Mouse (Mus musculus): ENCODE measurements around the gene Ptprcap. TPM values are rescaled to one million over a fixed set of nuclear protein-coding genes. Genes with fewer than 3 reads are reported as not detected.

The Ptprcap gene
- total RNA-seq, 2 experiments from 2014 or later, result 1.6 to 2.5 TPM

DNA sequence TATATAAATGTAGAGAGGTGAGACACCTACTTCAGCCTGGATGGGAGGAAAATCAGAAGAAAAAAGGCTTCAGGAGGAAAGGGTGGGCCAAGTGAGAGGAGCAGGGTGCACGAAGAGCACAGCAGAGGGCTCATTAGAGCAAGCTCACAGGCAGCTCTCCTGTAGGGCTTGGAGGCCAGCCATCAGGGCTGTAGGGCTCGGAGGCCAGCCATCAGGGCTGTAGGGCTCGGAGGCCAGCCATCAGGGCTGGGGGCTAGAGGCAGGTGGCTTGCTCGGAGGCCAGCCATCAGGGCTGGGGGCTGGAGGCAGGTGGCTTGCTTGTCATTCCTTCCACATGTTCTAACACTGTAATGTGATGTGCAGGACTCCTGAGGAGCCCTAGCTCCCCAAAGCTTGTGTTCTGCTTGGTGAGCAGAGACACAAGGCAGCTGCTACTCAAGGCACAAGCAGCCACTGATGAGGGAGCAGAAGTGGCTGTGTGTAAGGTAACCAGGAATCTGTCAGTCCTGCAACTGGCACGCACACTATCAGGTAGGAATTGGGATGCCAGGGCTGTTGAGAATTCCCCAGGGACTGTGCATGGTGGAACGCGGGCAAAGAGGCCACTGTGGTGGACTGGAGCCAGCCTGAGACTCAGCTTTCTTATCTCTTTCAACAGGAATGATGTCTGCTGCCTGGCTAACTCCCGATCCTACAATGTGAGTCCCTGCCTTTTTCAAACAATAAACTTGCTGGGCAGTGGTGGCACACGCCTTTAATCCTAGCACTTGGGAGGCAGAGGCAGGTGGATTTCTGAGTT, 13.5 kb downstream of the Ptprcap start:
- no peak for DNase-seq (ENCODE audit: low spot score in 2 of 2)

DNA sequence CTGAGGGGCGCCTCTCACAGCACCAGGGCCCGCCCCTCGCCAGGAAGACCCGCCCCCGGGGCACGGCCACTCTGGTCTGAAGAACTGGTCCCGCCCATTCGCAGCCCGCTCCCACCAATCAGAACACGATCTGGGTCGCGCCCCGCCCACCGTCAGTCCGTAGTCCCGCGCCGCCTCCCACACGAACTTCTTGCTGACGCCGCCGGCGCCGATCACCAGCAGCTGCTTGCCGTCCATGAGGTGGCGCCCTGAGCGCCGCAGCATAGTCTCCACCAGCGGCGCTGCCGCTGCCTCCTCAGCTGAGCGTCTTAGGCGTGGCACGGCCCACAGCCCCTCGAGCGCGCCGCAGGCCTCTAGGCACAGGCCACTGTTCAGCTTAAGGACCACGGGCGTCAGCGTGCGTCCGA, 16.0 kb downstream of the Ptprcap start:
- DNase-seq (ENCODE audit: low spot score in 2 of 2), result peak; percentile 99

DNA sequence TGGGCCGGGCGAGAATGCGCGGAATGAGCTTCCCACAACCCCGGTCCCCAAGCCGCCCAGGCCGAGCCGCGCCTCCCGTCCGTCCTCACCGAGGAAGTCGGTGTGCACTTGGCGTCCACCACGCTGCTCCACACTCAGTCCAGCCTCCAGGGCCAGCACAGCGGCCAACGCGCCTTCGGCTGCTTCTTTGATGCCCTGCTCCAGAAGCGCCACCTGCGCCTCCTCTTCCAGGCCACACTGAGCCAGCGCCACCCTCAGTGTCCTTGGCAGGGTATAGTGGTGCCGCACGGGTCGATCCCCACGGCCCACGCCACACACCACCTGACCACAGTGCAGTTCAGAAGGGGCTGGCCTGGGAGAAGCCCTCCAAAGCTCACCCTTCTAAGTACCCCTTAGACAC, 16.4 kb downstream of the Ptprcap start:
- DNase-seq (ENCODE audit: low spot score in 2 of 2), result no peak

DNA sequence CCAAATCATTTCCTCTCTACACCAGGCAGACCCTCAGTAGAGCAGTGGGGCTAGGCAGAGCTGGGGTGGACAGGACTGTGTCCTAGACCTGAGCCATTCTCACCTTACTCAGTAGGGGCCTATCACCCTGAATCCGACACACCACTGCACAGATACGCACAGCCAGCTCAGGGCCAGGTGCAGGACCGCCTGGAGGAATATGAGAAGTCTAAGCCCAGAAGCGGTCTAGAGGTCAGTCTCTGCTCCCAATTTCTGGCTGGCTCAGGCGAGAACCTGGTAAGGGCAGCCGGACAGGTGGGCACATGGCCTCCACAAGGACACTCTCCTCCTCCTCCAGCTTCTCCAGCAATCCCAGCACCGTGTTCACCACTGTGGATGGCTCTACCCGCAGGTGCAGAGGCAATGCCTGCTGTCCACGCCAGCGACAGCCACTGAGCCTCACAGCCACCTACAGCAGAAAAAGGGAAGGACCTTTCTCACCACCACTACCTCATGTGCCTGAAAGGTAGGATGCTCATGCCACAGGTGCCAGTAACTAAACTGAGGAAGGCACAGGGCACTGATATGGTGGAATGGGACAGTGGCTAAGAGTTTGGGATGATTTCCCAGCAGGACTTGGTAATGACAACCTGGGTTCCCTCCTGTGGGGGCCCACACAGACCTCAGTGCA, 17.5 kb downstream of the Ptprcap start:
- DNase-seq (ENCODE audit: low spot score in 2 of 2), result no peak

DNA sequence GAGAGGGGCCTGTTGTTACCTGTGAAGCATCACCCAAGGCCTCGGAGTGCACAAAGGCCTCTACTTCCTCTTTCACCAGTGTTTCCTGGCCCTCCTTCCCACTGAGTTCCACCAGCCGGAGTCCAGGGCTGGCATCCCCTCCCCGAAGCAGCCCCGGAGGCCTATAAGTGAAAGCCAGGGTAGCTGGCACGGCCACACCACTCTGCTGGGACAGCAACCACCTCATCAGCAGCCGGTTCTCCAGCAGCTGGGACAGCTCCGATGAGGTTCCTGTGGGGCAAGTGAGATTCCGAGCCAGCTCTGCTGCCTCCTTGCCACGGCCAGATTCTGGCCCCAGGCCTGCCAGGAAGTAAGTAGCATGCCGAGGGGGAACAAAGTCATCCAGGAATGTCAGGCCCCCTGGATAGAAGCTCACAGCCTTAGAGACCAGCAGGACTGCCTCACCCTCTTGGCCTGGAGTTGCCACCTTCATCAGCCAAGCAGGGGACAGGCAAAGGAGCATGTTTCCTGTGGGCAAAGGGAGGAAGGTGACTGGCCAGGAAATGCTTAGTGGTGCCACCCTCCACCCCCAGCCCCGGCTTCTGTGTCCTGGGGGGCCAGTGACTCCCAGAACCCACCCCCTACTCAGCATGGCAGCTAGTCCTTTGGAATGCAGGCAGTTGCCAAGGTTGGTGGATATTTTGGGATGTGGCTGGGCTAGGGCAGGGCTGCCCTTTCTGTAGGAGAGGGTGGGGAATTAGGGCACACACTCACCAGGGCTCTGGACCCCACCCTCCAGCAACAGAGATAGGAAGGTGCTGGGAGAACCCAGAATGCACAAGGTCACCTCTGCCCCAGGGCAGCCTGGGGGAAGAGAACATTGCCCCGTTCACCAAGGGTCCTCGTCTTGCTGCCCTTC, 18.2 kb downstream of the Ptprcap start:
- no peak for DNase-seq (ENCODE audit: low spot score in 2 of 2)

DNA sequence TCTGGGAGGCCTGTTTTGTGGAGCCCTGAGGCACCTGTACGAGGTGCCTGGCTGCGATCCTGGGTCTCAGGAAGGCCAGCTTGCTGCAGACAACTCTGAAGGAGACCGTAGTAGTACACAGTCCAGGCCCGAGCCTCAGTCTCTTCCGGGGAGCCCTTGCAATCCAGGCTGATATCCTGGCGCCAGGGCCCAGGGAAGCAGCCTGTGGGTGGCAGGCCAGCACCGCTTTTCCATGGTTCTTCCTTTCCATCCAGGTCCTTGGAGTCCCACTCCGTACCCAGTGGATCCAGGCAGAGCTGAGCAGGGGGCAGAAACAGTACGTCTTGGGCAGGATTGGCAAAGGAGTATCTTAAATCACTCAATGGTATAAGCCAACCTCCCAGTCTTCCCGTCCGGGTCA, 19.5 kb downstream of the Ptprcap start:
- DNase-seq (ENCODE audit: low spot score in 2 of 2), result no peak

DNA sequence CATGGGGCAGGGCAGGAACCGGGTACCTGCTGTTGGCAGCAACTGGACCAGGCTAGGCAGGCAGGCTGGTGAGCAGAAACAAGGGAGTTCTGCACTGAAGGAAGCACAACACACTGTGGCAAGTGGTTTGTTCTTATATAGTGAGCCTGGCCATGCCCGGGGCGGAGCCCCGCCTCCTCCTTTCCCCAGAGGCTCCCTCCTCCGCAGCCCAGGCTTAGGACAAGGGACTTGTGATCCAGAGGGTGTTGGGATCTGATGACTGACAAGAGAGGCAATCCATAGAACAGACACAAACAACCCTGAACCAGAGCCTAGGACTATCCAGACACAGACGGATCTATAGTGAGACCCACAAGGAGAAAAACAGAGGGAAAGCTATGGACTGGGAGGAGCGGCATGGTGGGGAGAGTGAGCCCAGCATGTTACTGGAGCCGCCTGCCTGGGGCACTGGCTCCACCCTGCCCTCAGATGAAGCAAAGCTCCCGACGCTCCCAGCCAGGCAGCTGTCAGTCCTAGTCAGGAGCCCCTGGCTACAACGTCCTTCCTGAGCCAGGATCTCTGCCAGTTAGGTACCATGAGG, 22.1 kb downstream of the Ptprcap start, which contains the start of gene Carns1:
Gene Carns1, minus strand, starts transcription at position 112 of the 580 bp plus-strand sequence.
- DNase-seq (ENCODE audit: low spot score in 2 of 2), result no peak

DNA sequence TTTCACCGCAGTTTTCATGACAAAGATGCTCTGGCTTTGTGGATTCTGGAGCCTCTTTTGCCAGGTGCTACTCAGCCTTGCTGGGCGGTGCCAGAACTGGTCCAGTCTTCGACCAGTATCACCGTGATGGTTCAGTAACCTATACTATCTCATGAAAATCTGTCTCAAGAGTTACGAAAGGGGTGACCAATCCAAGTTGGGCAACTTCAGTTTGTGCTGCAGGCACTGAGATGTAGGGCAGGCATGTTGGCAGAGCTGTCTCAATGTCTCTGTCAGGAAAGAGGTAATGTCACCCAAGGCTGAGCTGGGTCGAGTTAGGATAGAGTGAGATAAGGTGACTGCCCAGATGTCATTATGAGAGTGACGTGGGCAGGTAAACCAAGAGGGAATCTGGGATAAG, 27.0 kb downstream of the Ptprcap start:
- no peak for DNase-seq (ENCODE audit: low spot score in 2 of 2)

DNA sequence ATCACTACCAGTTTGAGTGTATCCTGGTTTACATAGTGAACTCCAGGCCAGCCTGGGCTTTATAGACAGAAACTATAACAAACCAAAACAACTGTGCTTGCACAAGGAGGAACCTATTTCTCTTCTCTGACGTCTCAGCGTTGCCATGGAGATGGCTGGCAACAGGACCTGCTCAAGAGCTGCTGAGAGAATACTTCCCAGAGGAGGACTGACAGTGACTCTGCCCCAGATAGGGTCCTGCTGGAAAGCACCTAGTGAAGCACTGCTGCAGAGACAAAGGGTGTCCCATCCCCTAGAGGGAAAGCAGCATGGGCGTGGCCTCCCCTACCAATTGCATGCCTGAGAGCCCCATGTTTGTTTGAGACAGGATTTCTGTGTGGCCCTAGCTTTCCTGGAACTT, 28.5 kb downstream of the Ptprcap start:
- DNase-seq (ENCODE audit: low spot score in 2 of 2), result peak; percentile 69 to 83

DNA sequence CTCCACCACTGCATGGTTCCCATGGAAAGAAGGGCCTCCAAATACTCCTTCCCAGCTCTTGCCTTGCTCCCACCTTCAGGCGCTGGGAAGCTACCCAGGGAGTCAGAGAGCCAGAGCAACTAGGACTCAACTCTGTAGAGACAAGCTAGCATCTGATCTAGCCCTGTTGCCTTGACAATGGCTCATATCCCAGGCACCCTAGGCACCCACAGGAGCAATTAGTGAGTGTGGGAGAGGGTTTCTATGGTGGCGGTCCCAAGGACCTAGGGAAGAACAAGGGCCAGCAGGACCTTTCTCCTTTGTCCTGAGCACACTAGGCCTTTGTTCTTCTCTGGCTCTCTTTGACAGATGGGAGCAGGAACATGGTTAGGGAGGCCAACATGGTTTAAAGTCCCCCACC, 30.3 kb downstream of the Ptprcap start:
- no peak for DNase-seq (ENCODE audit: low spot score in 2 of 2)

DNA sequence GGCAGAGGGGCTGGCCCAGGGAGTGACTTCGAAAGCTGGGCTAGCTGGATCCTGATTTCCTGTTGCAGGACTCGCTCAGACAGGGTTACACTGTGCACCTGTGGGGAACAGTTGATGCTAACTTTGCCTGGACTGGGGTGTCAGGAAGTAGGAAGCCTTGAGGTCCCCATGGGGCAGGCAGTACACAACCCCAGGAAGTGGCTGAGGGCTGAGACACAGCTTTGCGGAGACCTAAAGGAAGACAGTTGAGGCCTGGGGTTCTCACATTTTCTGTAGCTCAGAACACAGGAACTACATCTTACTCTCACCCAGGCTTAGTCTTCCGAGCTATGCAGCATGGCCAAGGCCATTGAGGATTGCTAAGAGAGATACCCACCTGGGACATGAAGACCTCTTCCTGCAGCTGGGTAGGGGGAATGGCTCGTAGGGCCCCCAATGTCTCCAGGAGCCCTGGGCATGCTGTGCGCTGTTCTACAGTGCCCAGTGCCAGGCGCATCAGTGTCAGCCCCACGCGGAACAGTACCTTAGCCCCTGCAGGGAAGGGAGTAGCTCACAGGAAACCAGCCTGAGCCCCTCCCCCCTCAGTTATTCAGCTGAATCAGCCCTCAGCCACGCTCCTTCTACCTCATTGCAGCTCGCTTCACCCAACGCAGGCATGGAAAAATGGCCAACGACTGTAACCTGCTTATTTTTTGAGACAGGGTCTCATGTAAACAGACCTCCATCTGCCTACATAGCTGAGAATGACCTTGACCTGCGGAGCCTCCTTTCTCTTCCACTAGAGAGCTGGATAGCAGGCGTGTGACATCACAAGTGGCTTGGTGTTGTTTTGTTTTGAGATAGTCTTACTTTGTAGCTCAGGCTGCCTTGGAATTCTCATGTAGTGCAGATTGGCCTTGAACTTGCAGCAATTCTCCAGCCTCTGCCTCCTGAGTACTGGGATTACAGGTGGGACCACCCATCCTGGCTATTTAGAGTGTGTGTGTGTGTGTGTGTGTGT, 31.9 kb downstream of the Ptprcap start:
- DNase-seq (ENCODE audit: low spot score in 2 of 2), result no peak

DNA sequence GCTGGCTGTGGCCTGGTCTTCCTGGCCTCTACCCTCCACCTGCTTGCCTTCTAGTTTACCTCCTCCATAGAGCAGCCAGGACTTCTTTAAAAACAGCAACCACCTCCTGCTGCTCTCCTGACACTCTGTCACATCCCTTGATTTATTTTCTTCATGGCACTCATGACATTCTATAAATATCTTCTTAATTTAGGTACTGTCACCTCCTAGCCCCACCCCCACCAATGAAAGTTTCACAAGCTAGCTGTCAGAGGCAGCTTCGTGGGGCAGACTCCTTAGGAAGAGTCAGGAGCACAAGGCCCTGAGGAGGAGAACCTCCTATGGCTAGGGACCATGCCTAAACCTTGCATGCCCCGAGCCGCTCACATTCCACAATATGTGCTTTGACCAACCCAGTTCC, 33.9 kb downstream of the Ptprcap start:
- no peak for DNase-seq (ENCODE audit: low spot score in 2 of 2)

DNA sequence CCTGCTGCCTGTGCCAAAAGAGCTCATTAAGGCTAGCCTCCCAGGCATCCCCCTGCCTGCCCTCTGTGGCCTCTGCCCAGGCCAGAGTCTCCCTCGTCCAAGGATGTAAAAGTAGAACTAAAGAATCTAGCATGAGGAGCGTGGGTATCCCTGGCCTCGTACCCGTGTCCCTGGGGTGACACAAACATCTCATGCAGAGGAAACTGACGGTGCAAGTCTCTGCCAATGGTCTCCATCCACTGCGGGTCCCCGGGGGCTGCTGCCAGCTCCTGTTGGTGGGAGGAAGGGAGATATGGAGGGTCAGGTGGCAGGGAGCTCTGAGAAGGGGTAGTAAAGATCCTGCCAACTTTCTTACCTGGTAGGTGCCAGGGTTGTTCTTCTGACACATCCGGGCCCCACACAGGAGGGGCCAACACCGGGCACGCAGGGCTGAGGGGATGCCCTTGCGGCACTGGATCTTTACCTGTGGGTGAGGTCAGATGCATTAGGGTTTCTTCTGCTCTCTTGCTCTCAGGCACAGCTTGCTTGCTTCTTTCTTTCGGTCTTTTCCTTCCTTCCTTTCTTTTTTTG, 35.7 kb downstream of the Ptprcap start:
- no peak for DNase-seq (ENCODE audit: low spot score in 2 of 2)

DNA sequence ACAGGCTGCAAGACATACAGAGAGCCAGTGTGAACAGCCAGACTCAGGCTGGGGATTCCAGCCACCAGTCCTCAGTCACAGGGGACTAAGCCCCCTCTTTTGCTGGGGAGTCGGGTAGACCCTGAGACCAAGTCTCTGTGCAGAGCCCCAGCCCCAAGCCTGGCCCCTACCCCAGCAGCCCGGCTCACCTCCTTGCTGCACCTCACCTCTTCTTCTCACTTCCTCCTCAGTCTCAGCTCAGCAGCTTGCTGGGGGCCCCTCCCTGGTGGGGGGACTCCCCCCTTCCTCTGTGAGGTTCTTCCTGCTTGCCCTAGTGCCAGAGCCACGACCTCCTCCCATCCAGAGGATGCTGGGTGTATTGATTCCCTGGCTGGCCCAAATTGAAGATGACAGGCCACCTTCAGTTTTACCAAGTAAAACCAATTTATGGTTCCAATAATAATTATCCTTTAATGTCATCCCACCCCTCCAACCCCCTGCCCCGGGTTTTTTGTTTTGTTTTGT, 37.5 kb downstream of the Ptprcap start, which contains the start of gene Tbc1d10c:
Gene Tbc1d10c, minus strand, starts transcription at position 454 of the 504 bp plus-strand sequence.
- no peak for DNase-seq (ENCODE audit: low spot score in 2 of 2)

DNA sequence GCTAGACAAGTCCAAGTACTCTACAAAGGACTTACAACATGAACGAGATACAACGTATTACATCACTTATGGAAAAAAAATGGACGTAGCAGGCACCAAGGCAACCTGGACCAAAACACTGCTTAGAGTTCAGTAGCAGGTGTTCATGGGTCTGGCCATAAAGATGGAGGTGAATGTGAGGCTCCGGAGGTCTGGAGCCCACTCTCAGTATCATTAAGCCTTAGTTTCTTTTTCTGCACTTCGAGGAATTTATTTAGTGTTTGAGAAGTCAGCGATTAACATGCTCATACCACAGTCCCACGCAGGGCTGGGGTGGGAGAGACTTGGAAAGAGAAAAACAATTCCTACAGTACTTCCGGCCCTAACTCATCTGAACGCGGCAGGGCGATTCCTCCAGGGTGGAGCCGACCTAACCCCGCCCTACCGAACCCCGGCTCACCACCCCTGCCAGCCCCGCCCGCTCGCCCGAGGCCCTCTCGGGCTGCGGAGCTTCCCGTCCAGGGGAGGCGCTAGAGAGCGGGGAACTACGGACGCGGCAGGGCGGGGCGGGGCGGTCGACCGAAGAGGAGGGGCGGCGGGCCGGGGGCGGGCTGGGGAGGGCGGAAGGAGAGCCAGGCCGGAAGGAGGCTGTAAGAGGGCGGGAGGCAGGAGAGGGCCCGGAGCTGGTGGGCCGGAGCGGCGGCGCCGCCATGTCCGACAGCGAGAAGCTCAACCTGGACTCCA, 38.3 kb downstream of the Ptprcap start, which contains the start of gene Ppp1ca:
Gene Ppp1ca, plus strand, starts transcription at position 538 of the 723 bp plus-strand sequence.
- peak; percentile 85 to 94 for DNase-seq (ENCODE audit: low spot score in 2 of 2)

DNA sequence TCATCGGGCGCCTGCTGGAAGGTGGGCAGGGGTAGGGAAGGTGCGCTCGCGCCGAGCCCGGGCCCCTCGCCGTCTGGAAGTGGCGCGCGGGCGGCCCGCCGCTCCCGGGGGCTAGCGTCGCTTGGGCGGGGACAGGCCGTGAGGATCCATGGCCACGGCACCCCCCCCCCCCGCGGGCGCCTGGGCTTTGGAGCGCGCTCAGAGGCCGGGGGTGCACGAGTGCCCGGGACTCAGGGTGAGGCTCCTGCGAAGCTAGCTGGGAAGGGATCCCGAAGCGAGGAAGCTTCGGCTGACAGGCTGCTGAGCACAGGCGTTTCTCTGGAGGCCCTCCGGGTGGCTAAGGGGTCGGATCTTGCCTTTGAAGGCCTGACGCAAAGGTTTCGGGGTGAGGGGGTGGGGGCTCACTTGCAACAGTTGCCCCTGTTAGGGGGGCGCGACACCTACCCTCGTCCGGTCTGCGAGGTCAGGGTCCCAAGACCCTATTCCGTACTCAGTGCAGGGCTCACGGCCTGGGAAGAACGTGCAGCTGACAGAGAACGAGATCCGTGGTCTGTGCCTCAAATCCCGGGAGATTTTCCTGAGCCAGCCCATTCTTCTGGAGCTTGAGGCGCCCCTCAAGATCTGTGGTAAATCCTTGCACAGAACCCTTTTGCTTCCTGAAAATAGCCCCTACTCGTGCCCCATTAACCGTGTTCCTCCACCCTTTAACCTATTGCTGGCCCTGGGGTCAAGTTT, 39.0 kb downstream of the Ptprcap start:
- no peak for DNase-seq (ENCODE audit: low spot score in 2 of 2)

DNA sequence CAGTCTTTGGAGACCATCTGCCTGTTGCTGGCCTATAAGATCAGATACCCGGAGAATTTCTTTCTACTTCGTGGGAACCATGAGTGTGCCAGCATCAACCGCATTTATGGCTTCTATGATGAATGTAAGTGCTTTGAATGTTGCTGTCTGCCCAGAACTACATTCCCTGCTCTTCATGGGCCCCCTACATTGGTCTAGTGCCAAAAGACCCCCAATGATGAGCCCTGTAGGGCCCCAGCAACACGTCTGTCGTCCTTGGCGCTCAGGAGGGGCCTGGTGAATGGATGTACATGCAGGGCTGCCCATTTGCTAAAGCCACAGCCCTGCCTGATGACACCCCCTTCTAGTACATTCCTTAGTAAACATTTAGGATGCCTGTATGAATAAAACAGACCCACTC, 39.7 kb downstream of the Ptprcap start:
- DNase-seq (ENCODE audit: low spot score in 2 of 2), result no peak

All from layer of hippocampus, adult 18-20 months (tissue).